Mouse (Mus musculus) heart, embryonic 12.5 days (tissue): ENCODE measurements around the gene Rbp3. TPM values are rescaled to one million over a fixed set of nuclear protein-coding genes. Genes with fewer than 3 reads are reported as not detected.

ENCODE experiments used
- ATAC-seq: fragments of 200-750 bp; cut with Nextera tagmentation; 2 replicates; pipeline ENCODE4 v1.8.0; 2017; ENCODE audit warnings: moderate TSS enrichment, moderate library complexity; ENCODE audit not compliant: insufficient number of reproducible peaks, low FRiP score
- H3K27ac ChIP-seq: fragments of 300-500 bp; sonication (generic); 2 replicates; pipeline ENCODE4 v1.5.1; 2016; ENCODE audit warnings: mild to moderate bottlenecking, moderate library complexity; ENCODE audit not compliant: poor library complexity, severe bottlenecking
- H3K27me3 ChIP-seq: fragments of 300-500 bp; sonication (generic); replicated peaks from 2 replicates; pipeline ENCODE4 v1.6.1; 2016; ENCODE audit warnings: mild to moderate bottlenecking, moderate library complexity
- H3K36me3 ChIP-seq: fragments of 300-500 bp; sonication (generic); 2 replicates; pipeline ENCODE4 v1.6.1; 2016; ENCODE audit warnings: mild to moderate bottlenecking, moderate library complexity
- H3K4me1 ChIP-seq: fragments of 300-500 bp; sonication (generic); replicated peaks from 2 replicates; pipeline ENCODE4 v1.6.1; 2016; ENCODE audit warnings: mild to moderate bottlenecking
- H3K4me2 ChIP-seq: fragments of 300-500 bp; sonication (generic); 2 replicates; pipeline ENCODE4 v1.6.1; 2016; ENCODE audit warnings: mild to moderate bottlenecking, moderate library complexity
- H3K4me3 ChIP-seq: fragments of 300-500 bp; sonication (generic); 2 replicates; pipeline ENCODE4 v1.5.1; 2016; ENCODE audit warnings: mild to moderate bottlenecking
- H3K9ac ChIP-seq: fragments of 300-500 bp; sonication (generic); 2 replicates; pipeline ENCODE4 v1.6.1; 2016; ENCODE audit warnings: mild to moderate bottlenecking, moderate library complexity
- H3K9me3 ChIP-seq: fragments of 300-500 bp; sonication (generic); replicated peaks from 2 replicates; pipeline ENCODE4 v1.6.1; 2016; ENCODE audit warnings: mild to moderate bottlenecking, moderate library complexity
- WGBS: fragments of 180-500 bp; shearing (Covaris S2); methylation state at CpG from one replicate; pipeline ENCODE4 v1.1.7; 2016; 5-methylcytosine and 5-hydroxymethylcytosine counted together
- polyA plus RNA-seq: library from polyadenylated mRNA; unstranded; fragments of >200 nt; fragmentation: Nextera tagmentation; extraction: Ambion mirVana; gene quantifications from 2 replicates; pipeline ENCODE4 v1.2.1, GENCODE M21; 2016

Rbp3 gene
- polyA plus RNA-seq, 1 experiment from 2014 or later, result 0.14 TPM

DNA sequence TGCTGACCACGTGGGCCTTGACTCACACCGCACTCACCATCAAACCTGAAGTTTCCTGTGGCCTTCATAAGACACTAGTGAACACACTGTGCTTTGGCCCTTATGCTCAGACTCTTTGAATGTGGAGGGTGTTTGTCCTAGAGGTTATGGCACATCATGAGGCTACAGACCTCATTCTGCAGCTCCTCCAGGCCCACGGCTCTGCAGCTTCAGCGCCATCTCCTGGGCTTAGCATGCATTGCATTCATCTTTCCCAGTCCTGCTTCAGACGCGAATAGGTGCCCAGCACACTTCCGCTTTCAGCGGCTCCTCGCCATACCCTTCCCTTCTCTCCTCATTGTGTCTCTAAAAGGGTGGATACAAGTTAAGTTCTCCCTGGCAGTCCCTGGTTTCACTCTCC, 14.7 kb upstream of the Rbp3 start:
- Histone ChIP-seq H3K9me3 (no peaks in the 10 kb centered on the region), H3K4me2 (peak overlapping the region; percentile 58), H3K36me3 (no peaks in the 10 kb centered on the region), H3K27me3 (peaks cover 27% of the 10 kb centered on the region), H3K27ac (no peak overlapping the region), H3K4me1 (peaks cover 16% of the 10 kb centered on the region), H3K4me3 (peak overlapping the region; percentile 19; the same call in 1 of the 2 replicates), H3K9ac (no peak overlapping the region; the same call in 1 of the 2 replicates)
- WGBS, result 28% methylated on average over 9 of the region's 9 CpGs
- ATAC-seq, result no peak

DNA sequence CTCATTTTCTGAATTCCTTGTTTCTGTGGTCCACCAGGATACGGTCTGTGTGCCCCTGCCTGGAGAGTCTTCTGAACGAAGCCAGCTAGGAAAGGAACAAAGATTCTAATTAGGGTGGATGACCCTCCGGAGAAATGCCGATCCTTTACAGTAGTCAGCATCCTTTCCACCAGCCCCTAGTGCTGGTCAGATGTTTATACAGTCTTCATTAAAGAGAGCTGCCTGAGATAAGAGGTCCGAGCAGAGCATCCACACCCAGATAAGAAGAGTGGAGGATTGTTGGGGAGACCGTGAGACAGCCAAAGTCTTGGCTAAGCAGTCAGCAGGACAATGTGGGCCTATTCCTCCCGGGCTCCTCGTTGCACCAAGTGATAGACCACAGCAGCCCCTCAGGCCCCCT, 13.1 kb upstream of the Rbp3 start, which contains the start of gene Gdf2:
Gene Gdf2 (plus strand): TSS at position 301 of the 400 bp plus-strand sequence.
- H3K4me2 ChIP-seq, result peak within 1 kb of the TSS; percentile 12; the same call in 1 of the 2 replicates
- 20% methylated on average over 8 of the region's 8 CpGs for WGBS
- no peak within 1 kb of the TSS for H3K27ac ChIP-seq
- ATAC-seq, result no peak; the same call in 1 of the 2 replicates
- peaks cover 16% of the 10 kb centered on the region for H3K4me1 ChIP-seq
- no peak within 1 kb of the TSS for H3K9ac ChIP-seq
- H3K4me3 ChIP-seq, result no peak within 1 kb of the TSS
- no peaks in the 10 kb centered on the region for H3K36me3 ChIP-seq
- peaks cover 17% of the 10 kb centered on the region for H3K27me3 ChIP-seq
- no peaks in the 10 kb centered on the region for H3K9me3 ChIP-seq

DNA sequence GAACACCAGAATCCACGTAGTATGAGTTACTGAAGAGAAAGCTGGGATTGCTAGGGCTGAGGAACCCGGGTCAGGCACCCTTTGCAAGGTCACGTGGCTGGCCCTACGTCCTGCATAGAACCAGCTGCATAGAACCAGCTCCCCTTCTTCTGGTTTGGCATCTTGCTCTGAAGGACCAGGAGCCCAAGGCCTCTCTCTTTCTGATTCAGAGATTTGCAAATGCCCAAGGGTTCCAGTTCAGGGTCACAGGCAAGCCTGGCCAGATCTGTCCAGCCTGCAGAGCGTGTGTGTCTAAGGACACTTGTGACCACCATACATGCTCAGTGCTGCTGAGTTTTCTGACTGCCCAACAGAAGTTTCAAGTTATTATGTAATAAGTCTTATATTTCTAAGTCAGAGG, 11.6 kb upstream of the Rbp3 start:
- no peaks in the 10 kb centered on the region for H3K36me3 ChIP-seq
- WGBS, result 64% methylated on average over 5 of the region's 5 CpGs
- H3K4me3 ChIP-seq, result no peak overlapping the region
- H3K27me3 ChIP-seq, result 0 out of 2 replicates have a peak, but pooled peaks cover 3% of the 10 kb centered on the region
- H3K4me1 ChIP-seq, result peaks cover 16% of the 10 kb centered on the region
- no peak for ATAC-seq
- no peak overlapping the region for H3K4me2 ChIP-seq
- no peak overlapping the region for H3K27ac ChIP-seq
- no peaks in the 10 kb centered on the region for H3K9me3 ChIP-seq
- H3K9ac ChIP-seq, result no peak overlapping the region

DNA sequence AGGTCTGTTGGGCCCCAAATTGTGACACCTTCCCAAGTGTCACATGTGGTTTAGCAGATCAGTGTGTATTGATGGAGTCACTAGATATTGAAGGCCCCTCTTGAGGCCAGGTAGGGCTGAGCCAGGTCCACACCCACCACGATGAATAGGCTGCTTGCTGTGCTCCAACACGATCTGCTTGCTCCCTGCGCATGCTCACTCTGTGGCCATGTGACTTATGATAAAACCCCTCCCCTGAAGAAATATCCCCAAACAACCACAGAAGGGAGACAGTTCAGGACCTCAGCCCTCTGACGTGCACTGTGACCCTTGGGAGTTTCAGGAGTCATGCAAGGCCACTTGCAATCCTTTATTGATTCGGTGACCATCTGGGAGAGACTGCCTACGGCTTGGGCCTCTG, 7.7 kb upstream of the Rbp3 start:
- no peak overlapping the region for H3K27ac ChIP-seq
- WGBS, result 69% methylated on average over 6 of the region's 6 CpGs
- ATAC-seq, result no peak

DNA sequence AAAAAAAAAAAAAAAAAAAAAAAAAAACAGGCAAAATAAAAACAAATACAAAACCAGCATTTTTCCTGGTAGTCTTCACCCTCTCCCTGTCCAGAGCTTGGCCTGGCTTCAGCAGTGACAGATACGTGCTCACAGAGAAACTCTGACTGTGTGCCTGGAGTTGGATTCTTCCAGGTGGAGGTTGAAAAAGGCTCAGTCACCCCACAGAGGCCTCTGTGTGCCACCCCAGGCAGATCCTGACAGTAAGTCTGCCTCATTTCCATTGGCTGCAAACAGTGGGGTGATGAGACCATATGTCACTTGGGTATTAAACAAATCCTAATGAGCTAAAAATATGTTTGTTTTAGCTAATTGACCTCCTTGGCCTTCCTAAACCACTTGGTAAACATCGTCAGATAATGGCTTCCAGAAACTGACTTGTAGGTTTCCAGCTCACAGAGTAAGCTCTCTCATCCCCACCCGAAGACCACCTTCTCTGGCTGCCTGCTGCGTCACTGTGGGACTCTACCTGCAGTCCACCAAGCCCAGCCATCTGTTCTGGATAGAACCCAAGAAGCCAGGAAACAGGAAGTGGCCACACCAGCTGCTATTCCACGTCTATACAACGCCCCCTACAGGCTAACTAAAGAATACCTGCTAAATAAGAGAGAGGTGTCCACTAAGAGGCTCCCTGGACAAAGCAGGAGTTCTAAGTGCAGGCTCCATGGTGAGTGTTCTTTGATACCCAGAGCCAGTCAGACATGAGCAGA, 1.4 kb upstream of the Rbp3 start:
- 48% methylated on average over 6 of the region's 6 CpGs for WGBS
- Histone ChIP-seq H3K9ac (no peak overlapping the region), H3K4me2 (no peak overlapping the region), H3K9me3 (no peaks in the 10 kb centered on the region), H3K27ac (no peak overlapping the region), H3K4me1 (0 out of 2 replicates have a peak, but pooled peaks cover 3% of the 10 kb centered on the region), H3K36me3 (no peaks in the 10 kb centered on the region), H3K27me3 (peaks cover 8% of the 10 kb centered on the region; the same call in 1 of the 2 replicates), H3K4me3 (no peak overlapping the region)
- no peak for ATAC-seq

More for the DNA sequence above, 7.7 kb upstream of the Rbp3 start:
- Histone ChIP-seq H3K4me3 (no peak overlapping the region), H3K27me3 (0 out of 2 replicates have a peak, but pooled peaks cover 3% of the 10 kb centered on the region), H3K36me3 (no peaks in the 10 kb centered on the region), H3K9me3 (no peaks in the 10 kb centered on the region), H3K4me1 (peaks cover 11% of the 10 kb centered on the region), H3K9ac (no peak overlapping the region), H3K4me2 (no peak overlapping the region)

DNA sequence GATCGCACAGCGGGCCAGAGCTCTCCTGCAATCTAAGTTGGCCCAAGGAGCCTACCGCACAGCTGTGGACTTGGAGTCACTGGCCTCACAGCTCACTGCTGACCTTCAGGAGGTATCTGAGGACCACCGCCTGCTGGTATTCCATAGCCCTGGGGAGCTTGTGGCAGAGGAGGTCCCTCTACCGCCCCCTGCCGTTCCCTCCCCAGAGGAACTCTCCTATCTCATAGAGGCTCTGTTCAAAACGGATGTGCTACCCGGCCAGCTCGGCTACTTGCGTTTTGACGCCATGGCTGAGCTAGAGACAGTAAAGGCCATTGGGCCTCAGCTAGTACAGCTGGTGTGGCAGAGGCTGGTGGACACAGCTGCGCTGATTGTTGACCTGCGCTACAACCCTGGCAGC, 2.3 kb downstream of the Rbp3 start:
- Histone ChIP-seq H3K27me3 (peaks cover 8% of the 10 kb centered on the region; the same call in 1 of the 2 replicates), H3K9me3 (no peaks in the 10 kb centered on the region), H3K4me2 (no peak overlapping the region), H3K36me3 (no peaks in the 10 kb centered on the region), H3K9ac (no peak overlapping the region), H3K4me1 (peaks cover 15% of the 10 kb centered on the region), H3K27ac (no peak overlapping the region), H3K4me3 (no peak overlapping the region)
- no peak for ATAC-seq
- 60% methylated on average over 13 of the region's 13 CpGs for WGBS

DNA sequence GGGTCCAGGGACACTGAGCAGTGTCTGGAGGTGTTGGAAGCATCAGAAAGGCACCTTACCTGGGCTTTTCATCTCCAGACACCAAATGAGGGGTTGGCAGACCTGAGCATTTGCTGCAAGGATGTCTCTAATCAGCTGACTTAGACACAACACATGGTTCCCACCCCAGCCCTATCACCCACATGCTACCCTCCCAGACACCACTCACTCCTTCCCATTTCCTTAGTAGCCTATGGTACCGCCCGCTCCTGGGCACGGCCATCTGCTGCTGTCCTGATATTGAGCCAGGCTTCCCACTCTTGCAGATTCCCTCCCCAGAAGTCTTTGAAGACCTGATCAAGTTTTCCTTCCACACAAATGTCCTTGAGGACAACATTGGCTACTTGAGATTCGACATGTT, 4.4 kb downstream of the Rbp3 start:
- H3K36me3 ChIP-seq, result no peaks in the 10 kb centered on the region
- no peaks in the 10 kb centered on the region for H3K9me3 ChIP-seq
- H3K4me1 ChIP-seq, result peaks cover 15% of the 10 kb centered on the region
- peaks cover 11% of the 10 kb centered on the region for H3K27me3 ChIP-seq
- no peak overlapping the region for H3K9ac ChIP-seq
- H3K4me2 ChIP-seq, result no peak overlapping the region
- no peak overlapping the region for H3K4me3 ChIP-seq
- no peak for ATAC-seq
- no peak overlapping the region for H3K27ac ChIP-seq
- WGBS, result 59% methylated on average over 4 of the region's 4 CpGs

DNA sequence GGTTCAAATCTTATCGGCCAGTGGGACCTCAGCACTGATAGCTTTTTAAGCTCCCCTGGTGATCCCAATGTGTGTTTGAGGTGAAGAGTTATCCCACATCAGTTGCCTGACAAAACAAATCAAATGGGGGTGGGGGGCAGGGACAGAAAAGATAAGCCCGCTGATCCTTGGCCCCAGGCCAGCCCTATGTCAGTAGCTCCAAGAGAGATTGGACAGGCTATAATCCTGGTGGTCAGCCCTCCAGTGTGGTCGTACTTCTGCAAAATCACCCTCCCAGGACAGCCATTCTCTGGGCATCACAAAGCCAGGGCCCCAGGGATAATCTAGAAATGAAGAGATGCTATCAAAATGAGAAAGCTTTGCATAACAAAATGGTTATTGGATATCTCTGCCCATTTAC, 5.0 kb downstream of the Rbp3 start:
- Histone ChIP-seq H3K4me2 (no peak overlapping the region), H3K9me3 (no peaks in the 10 kb centered on the region), H3K4me1 (peaks cover 15% of the 10 kb centered on the region), H3K27ac (no peak overlapping the region), H3K27me3 (peaks cover 11% of the 10 kb centered on the region), H3K36me3 (no peaks in the 10 kb centered on the region), H3K9ac (no peak overlapping the region), H3K4me3 (no peak overlapping the region)
- no peak for ATAC-seq
- 1% methylated on average over 3 of the region's 3 CpGs for WGBS

DNA sequence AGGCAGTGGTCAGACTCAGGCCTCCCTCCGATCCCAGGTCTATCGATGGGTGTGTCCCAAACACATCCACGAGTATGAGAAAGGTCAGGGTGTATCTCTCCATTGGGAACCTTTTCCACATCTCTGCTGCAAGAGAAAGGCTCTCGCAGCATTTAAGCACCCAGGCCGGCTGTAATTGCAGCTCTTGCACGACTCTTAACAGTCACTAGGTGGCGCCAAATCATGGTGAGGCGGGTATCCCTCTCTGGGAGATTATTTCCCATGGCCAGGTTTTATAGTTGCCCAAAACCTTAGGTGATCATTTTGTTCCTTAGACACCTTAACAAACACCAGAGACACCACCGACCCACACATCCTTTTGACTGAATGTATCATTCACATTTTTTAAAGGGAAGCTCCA, 5.5 kb downstream of the Rbp3 start:
- Histone ChIP-seq H3K27ac (no peak overlapping the region), H3K4me3 (no peak overlapping the region), H3K36me3 (no peaks in the 10 kb centered on the region), H3K4me1 (peaks cover 15% of the 10 kb centered on the region), H3K9ac (no peak overlapping the region), H3K4me2 (no peak overlapping the region), H3K27me3 (peaks cover 11% of the 10 kb centered on the region), H3K9me3 (no peaks in the 10 kb centered on the region)
- WGBS, result 13% methylated on average over 9 of the region's 9 CpGs
- no peak for ATAC-seq

DNA sequence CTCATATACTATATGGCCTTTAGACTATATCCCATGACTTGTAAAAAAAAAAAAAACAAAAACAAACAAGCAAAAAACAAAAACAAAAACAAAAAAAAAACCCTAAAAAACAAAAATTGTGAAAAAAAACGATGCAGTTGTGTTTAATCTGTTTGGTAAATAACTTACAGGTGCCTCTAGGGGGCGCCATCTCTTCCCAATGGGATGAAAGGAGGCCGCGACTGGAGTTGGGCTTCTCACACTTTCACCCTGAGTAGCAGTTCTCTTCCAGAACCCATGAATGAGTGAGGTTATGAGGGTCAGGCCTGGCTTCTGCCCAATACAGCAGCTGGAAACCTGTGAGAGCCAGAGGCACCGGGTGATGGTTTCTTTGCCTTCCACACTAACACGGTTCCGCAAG, 11.9 kb downstream of the Rbp3 start:
- Histone ChIP-seq H3K4me2 (no peak overlapping the region), H3K27ac (no peak overlapping the region), H3K4me3 (no peak overlapping the region), H3K4me1 (no peaks in the 10 kb centered on the region), H3K36me3 (no peaks in the 10 kb centered on the region), H3K9ac (no peak overlapping the region), H3K27me3 (peaks cover 3% of the 10 kb centered on the region; the same call in 1 of the 2 replicates), H3K9me3 (no peaks in the 10 kb centered on the region)
- WGBS, result 56% methylated on average over 7 of the region's 7 CpGs
- no peak for ATAC-seq

DNA sequence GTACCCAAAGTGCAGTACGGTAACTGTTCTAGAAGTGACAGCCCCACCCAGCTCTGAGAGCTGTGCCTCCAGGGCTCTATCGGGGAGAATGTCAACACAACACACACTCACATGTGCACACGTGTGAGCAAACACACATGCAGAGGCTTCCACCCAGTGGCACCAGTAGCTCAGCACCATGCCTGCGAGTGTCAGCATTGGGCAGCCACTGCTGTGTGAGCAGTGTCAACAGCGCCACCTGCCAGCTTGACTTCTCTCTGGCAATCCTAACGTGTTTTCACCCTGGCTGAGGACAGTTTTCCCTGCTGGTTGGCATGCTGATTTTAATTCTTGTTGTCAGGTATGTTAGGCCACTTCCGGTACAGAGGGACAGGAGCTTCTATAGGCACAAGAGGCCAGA, 18.9 kb downstream of the Rbp3 start:
- Histone ChIP-seq H3K9me3 (no peaks in the 10 kb centered on the region), H3K27ac (no peak overlapping the region)
- no peak for ATAC-seq

More for the DNA sequence above, 18.9 kb downstream of the Rbp3 start:
- Histone ChIP-seq H3K4me2 (no peak overlapping the region), H3K4me3 (no peak overlapping the region), H3K27me3 (peaks cover 13% of the 10 kb centered on the region), H3K36me3 (no peaks in the 10 kb centered on the region), H3K9ac (no peak overlapping the region), H3K4me1 (no peaks in the 10 kb centered on the region)
- 40% methylated on average over 7 of the region's 7 CpGs for WGBS
